Mouse (Mus musculus) frontal cortex, postnatal 10 days (tissue): ENCODE data around the gene 4930595D18Rik.
A peak's percentile ranks its signal among the peaks of the same experiment; 100 is the strongest.

Source experiments
- DNase-seq, 2 experiments: peaks; one replicate each; pipeline ENCODE4 v3.0.0; 2022; ENCODE audit warnings: low spot score in 2 of 2, mixed read lengths in 1 of 2

The 4930595D18Rik gene

DNA sequence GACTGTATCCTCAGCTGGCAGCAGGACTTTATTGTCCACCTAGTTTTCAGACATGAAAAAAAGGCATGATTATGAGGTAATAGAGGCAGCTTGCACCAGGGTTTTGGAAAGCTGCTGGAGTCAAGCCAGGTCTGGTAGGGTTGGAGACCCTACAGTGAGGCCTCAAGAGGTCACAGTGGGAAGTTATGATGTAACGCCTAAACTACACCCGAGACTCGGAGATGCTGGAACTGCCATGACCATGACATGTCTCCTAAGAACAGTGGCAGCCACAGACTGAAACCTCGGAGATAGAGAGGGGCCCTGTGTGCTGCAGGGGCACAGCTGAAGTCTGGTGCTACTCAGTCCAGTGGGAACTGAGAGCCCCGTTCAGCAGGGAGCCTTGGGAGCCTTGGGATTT, at the start of gene 4930595D18Rik:
Gene 4930595D18Rik (minus strand): TSS at position 16 of the 400 bp plus-strand sequence.
- DNase-seq, result no peak

DNA sequence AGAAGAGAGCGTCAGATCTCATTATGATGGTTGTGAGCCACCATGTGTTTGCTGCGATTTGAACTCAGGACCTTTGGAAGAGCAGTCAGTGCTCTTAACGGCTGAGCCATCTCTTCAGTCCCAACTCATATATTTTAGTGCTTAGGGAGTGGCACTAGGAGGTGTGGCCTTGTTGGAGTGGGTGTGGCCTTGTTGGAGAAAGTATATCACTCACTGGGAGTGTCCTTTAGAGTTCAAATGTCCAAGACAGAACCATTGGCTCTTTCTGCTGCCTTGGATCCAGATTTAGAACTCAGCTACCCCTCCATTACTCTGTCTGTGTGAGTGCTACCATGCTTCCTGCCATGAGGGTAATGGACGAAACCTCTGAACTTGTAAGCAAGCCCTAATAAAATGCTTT, 49.5 kb upstream of the 4930595D18Rik start:
- no peak for DNase-seq

DNA sequence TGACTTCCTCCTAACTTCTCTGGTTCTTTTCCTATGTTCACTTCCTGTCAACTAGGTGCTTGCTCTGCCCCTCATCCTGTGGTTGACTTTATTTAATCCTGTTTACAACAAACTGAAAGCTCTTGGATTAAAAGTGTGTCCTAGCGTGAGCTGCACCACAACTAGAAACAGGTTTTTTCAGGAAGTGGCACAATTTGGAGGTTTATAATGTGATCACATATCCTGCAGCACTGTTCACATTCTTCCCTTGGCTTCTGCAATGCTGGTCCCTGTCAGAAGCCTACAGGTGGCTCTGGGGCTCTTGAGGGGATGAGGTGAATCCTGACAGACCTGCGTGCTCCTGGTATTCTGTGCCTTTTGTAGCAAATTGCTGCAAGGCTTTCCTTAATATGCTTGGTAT, 46.5 kb upstream of the 4930595D18Rik start:
- no peak for DNase-seq

DNA sequence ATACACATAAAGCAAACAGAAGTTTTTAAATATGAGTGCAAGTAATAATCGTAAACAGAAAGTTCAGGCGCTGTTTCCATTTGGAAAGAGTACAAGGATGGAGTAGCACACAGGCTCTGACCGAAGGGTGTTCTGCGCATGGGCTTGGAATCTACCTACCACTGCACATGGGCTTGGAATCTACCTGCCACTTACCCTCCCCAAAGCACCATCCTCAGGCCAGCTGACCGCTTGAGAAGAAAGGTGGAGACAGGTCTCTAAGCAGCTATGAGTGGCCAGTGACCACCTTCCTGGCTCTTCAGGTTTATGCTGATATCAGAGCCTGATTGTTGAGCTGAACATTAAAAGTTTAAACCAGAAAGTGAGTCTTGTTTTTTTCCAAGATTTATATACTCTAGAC, 44.2 kb upstream of the 4930595D18Rik start:
- DNase-seq, result no peak

DNA sequence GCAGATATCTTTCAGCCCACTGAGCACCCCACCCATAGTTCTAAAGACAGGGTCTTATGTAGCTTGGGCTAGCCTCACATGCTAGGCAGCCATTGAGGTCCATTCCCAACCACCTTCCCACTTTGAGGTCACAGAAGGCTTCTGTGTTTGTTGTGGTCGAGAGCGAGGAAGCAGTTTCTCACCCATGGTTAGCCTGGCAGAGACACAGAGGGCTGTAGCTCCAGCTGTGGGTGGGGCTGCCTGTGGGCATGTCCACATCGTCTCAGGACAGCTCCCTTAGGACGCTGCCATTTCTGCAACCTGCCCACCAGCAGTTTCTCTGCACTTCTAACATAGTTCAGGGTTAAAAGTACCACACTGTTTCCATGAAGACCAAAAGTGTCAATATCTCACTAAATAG, 43.1 kb upstream of the 4930595D18Rik start:
- no peak for DNase-seq

DNA sequence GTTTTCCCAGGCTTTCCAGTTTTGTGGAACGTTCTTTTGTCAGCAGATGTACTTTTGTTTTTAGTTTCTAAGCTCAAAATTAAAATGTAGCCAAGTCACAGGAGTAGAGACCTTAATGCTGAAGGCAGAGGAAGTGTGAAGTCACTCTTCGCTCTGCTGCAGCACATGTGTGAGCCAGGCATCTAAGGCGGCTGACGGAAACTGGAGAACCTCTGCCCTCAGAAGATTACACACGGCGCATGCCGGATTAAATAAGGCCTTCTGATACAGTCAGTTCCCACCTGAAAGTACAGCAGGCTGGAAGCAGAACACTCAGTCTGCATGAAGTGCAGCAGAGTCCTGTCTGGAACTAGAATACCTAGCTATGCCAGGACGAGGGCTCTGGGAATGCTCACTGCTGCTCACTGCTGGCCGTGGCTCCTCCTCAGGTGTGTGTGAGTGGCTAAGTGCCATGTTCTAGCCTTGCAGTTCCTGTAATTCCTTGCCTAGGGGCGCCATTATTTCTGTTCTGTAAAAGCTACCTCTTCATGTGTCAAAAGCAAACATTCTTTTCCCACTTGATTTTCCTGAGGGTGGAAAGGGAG, 41.0 kb upstream of the 4930595D18Rik start:
- DNase-seq, result no peak

DNA sequence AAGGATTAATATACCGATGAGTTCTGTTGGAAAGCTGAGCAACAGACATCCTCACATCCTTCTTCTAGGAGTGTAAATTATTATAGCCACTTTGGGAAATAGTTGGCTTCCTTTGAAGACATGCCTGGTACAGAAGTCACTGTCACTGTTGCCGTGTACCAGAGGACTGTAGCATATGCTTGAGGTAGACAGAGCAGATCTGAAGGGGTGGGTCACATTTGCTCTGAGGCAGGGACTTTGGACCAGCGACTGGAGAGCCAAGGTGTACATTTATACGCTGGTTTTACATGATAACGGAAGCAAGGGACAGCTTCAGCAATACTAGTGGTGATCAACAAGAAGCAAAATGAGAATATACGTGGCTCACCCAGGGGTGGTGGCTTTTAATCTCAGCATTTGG, 34.6 kb upstream of the 4930595D18Rik start:
- DNase-seq, result no peak

DNA sequence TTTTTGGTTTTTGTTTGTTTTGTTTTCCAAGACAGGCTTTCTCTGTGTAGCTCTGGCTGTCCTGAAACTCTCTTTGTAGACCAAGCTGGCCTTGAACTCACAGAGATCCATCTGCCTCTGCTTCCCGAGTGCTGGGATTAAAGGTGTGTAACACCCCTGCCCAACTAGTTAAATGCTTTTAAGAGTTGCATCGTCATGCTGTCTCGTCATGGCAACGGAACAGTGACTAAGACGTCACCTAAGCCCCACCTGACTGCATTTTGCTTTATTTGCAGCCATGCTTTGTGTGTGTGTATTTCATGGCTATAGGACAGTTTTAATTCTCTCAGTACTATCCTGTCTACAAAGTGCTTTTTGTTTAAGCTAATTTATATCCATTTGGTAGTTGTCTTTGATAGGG, 27.4 kb upstream of the 4930595D18Rik start:
- DNase-seq, result no peak

DNA sequence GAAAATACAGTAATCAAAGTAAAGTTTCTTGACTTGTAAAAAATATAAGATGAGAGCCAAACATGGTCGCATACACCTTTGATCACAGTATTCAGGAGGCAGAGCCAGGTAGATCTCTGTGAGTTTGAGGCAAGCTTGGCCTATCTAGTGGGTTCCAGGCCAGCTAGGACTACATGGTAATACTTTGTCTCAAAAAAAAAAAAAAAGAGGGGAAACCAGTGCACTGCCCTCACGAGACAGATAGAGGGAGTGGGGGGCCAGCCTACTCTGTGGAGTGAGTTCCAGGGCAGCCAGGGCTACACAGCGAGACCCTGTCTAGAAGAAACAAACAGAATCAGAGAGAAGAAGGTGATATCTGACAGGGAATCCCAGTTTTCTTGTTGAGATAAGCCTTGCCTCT, 23.4 kb upstream of the 4930595D18Rik start:
- DNase-seq, result no peak

DNA sequence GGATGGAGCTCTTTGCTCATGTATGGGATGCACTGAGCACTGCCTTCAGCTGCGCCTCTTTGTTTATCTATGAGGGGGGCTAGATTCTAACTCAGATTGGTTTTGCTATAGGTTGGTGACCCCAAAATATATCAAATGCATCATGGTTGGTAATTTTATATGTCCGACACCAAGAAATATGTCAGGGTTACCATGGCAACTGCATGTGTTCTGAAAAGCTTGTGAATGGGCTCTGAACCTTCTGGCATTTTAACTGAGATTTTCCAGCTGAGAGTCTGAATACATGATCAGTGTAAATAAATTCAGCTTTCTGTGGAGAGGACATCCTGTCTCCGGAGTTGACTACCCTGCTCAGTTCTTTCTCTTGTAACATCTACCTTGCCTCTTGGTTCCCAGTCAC, 19.7 kb upstream of the 4930595D18Rik start:
- DNase-seq, result no peak

DNA sequence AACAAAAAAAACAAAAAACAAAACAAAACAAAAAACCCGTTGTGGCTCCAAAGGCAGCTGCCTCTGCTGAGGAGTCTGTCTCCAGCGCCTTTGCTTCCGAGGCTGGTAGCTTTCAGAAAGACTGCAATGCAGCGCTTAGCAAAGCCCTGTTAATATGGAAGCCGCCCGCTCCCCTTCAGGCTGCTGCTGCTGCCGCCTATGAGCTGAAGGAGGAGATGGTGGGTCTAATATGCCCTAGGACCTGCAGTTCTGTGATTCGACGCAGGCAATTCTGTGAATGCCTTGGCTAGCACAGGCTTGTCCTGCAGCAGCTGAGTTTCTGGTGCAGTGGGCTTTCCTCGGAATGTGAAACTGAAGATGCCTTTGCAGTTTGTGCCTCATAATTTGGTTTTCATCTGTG, 18.8 kb upstream of the 4930595D18Rik start:
- peak in 1 of 2 experiments; percentile 23 for DNase-seq

DNA sequence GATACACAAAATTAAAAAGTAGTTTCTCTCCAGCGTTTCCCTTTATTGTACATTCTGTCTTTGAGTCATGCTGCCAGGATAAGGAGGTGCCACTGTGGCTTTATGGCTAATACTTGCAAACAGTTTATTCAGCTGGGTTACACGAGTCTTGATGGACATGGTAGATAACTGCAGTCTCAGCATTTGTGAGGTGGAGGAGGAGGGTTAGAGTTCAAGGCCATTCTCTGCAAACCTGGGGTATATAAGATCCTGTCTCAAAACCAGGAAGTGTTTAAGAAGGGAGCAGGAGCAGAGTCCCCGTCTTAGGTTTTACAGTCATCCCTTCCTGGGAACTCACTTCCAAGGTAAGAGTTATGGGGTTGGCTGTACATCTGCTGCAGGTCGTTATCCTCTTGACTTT, 12.3 kb upstream of the 4930595D18Rik start:
- no peak for DNase-seq

DNA sequence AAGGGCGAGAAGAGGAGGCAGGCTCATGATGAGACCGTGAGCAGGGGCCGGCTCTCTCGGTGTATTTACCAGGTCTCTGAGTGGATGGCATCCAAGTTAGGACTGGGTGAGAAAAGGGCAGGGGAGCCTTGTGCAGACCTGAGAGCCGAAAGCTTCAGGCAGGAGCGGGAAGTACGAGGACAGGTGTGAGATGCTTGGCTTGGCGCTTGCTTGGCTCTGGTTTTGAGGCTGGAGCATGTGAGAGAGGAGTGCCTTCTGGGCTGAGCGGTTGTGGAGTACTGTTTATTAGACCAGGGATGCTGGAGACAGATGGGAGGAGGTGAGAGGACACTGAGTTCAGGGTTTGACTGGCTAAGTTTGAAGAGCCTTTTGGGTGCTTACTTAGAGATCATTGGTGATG, 9.0 kb upstream of the 4930595D18Rik start:
- no peak for DNase-seq

DNA sequence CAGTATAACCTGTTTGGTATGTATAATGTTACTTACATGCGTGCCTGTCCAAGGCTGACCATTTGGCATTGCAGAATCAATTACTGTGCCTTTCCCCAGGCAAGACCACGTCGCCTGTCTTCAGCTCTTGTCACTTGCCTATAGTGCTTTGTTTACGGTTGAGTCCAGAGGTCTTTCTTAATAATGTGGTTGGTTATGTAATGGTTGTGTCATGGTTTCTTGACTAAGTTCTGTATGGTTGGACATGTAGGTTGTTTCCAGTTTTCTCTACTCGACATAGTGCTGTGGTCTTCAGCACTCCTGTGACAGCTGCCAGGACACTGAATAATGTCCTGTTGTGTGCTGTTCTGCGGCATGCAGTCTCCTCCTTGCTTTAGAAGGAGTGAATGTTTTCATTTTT, 8.5 kb upstream of the 4930595D18Rik start:
- DNase-seq, result no peak

DNA sequence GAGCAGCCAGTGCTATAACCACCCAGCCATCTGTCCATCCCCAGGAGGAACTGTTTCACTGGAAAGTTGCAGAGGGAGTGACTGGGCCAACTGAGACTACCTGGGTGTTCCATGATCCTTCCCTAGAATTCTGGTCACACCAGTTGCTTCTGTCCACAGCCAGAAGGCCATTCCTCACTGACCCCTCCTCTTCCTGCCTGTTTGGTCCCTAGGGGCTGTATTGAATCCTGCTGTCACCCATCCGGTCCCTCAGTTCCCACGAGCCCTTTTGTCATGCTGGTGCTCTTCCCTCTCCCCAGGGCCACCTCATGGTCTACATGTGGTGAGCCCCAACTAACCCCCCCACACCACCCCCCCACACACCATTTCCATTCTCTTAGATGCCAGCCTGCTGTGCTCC, 6.6 kb upstream of the 4930595D18Rik start:
- DNase-seq, result no peak

DNA sequence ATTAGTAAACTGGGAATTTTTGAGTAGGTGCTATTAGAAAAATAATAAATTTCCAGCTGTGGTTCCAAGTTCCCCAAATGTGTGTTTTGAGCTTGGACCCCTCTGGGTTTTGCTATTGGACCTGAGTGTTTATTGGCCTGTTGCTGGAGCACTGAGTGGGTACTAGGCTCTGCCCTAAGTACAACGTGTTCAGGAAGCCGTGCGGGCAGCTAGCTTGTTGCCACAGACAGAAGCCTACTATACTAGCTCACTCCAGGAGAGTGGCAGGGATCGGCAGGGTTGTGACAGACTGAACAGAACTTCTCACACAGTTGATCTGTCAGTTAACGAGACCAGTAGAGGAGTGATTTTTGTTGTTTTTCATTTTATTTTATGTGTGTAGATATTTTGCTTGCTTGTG, 6.1 kb upstream of the 4930595D18Rik start:
- DNase-seq, result no peak

DNA sequence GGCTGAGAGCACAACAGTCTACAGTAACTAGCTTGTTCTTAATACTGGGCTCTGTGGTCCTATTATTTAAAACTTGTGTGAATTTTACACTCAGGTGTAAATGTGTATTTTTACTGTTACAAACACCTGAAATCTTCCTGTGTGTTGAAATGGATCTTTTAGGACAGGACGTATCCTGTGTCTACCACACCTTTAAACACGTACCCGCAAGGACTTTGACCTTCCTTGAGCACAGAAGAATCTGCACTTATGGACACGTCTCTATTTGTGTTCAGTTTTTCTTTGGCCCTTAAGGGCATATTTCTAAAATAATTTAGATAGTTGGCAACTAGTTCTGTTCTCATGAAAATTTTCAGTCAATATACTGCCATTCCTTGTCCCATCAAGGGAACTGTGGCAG, 4.0 kb upstream of the 4930595D18Rik start:
- DNase-seq, result no peak

DNA sequence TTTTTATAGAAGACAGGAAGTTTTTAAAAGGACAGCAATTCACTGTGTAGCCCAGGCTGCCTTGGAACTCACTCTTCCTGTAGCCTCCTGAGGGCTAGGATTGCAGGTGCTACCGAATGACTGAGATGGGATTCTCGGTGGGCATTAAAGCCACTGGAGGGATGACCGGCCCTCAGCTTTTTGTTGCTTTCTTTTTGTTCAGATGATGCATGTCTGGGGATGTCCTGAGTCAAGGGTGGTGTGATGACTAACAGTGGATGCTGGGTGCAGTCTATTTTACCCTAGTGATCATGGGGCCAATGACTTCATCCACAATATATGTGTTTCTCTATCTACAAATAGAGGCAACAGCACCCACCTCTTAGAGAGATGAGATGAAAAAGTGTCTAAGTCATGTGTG, 2.7 kb upstream of the 4930595D18Rik start:
- DNase-seq, result no peak

DNA sequence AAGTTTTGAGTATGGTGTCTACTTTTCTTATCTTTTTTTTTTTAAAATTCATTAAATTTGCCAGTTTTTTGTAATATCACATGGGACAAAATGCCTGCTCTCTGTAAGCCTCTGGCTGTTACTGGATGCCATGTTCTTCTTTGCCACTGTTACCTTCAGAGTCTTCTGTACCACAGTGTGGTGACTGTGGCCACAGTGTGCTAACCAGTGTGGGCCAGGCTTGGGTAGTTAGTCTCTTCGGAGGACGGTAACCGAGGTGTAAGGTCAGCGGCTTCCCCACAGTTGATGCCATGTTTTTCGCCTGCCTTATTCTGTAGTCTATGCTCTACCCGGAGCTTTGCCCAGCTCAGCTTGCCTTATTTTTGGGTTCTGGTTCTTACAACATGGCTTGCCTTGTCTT, 1.9 kb downstream of the 4930595D18Rik start:
- DNase-seq, result no peak

DNA sequence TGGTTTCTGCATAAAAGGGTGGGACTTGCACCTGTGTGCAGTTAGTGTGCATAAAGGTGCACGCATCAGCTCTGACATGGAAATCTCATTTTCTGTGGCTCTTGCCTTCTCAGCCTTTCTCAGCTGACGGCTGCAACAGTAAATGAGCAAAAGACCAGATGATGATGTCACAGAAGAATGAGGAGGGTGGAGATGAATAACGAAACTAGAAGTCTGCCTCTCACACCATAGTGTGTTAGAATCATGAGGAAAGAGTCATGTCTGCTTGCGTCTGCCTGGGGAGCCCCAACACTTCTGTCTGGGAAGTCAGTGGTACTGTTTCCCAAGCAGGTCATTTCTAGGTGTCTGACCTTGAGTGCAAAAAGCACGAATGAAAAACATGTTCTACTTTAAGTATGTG, 2.4 kb downstream of the 4930595D18Rik start:
- DNase-seq, result no peak

DNA sequence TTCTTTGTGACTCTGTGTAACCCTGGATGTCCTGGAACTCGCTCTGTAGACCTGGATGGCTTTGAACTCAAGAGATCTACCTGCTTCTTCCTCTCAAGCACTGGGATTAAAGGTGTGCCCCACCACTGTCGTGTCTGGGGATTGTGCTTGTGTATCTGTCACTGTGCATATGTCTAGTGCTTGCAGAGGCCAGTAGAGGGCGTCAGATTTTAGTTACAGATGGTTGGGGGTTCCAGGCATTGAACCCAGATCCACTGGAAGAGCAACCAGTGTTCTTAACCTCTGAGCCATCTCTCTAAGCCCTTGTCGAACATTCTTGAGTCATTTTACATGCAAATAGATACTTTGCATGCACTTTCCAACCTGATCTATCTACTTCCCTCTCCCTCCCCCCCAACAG, 5.5 kb downstream of the 4930595D18Rik start:
- no peak for DNase-seq

DNA sequence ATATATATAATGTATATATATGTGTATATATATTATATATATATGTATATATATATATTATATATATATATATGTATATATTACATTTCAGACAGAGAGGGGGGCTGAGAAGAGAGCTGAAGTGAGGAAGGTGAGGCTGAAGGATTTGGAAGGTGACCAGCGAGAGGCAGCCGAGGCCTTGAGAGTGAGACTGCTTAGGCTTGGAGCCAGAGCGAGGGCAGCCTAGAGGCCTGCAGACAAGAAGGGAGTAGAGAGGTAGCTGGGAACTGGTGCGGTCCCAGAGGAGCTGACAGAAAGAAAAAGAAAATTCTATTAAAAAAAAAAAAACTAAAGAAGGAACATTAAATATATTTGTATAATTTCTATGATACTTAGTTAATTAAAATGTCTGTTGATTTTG, 15.4 kb downstream of the 4930595D18Rik start:
- DNase-seq, result no peak

DNA sequence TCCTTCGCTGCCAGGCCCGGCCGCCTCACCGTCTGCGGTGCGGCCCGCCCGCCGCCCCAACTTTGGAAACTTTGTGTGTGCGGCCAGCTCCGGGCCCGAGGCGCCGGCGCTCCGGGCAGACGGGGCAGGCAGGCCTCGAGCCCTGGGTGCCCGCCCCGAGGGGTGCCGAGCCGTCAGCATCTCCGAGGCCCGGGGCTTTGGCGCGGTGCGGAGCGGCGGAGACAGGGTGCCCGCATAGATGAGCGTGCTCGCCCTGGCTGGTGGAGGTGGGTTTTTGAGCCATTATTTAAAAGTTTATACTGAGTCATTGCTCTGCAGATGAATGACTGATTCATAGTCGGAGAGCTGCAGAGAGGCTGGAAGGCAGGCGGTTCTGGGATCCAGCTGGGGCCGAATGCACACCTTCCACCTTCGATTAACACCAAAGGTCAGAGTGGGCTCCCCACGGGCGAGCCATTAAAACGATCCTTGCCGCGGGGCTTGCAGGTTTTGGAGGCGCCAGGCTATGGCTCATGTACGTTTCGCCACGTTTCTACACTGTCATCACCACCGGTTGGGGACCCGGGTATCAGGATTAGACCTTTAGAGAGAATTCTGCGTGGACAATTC, 17.5 kb downstream of the 4930595D18Rik start:
- peak in 1 of 2 experiments; percentile 44 for DNase-seq
